Mouse (Mus musculus) ES-E14 (cell line): Measurements from ENCODE around the gene Cenpe.

Experiments used
- ZC3H11A ChIP-seq: IDR thresholded peaks from 2 replicates; pipeline ENCODE4 v1.6.1; 2012; ENCODE audit warnings: low read depth, mild to moderate bottlenecking, inconsistent platforms, low read length, borderline replicate concordance
- ZNF384 ChIP-seq: IDR thresholded peaks from 2 replicates; pipeline ENCODE4 v1.6.1; 2012; ENCODE audit warnings: low read depth, low read length, inconsistent platforms

DNA sequence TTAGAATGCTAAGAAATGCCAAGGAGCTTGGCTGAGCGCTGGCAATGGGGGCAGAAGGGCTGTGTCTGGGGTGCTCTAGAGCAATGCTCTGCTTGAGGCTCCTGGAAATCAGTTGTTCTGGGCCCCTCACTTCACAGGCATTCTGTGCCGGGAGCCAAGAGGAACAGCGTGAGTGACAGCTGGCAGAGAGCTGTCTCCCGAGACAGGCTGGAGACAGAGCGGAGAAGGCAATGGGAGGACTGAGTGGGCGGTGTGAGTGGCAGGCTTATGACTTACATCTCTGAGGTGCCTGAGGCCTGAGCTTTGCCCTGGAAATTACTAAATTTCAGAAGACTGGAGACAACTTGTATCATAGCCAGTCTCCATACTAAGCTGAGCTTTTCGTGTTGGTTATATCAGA lies 81.4 kb downstream of the Cenpe start:
- TF ChIP-seq ZC3H11A (no peak), ZNF384 (no peak)
